Mouse (Mus musculus) hindbrain, embryonic 11.5 days (tissue): ENCODE data around the gene Olfr584. TPM values are rescaled to one million over a fixed set of nuclear protein-coding genes. Genes with fewer than 3 reads are reported as not detected.

Source experiments
- ATAC-seq: fragments of 200-750 bp; cut with Nextera tagmentation; 2 replicates; pipeline ENCODE4 v1.8.0; 2017; ENCODE audit warnings: mild to moderate bottlenecking, moderate TSS enrichment, moderate library complexity; ENCODE audit not compliant: low FRiP score
- DNase-seq: peaks from one replicate; pipeline ENCODE4 v3.0.0-alpha.2; 2015; ENCODE audit warnings: low spot score
- H3K27ac ChIP-seq: fragments of 300-500 bp; sonication (generic); 2 replicates; pipeline ENCODE4 v1.5.1; 2014; ENCODE audit warnings: mild to moderate bottlenecking, low read depth, low read length
- H3K27me3 ChIP-seq: fragments of 300-500 bp; sonication (generic); 2 replicates; pipeline ENCODE4 v1.6.1; 2014; ENCODE audit warnings: mild to moderate bottlenecking, low read length, moderate library complexity, mixed read lengths; ENCODE audit not compliant: control insufficient read depth, insufficient read depth
- H3K36me3 ChIP-seq: fragments of 300-500 bp; sonication (generic); 2 replicates; pipeline ENCODE4 v1.6.1; 2014; ENCODE audit warnings: mild to moderate bottlenecking, low read length, moderate library complexity, mixed read lengths; ENCODE audit not compliant: control insufficient read depth, insufficient read depth
- H3K4me1 ChIP-seq: fragments of 300-500 bp; sonication (generic); replicated peaks from 2 replicates; pipeline ENCODE4 v1.6.1; 2014; ENCODE audit warnings: low read length, mixed read lengths; ENCODE audit not compliant: control insufficient read depth, insufficient read depth
- H3K4me2 ChIP-seq: fragments of 300-500 bp; sonication (generic); replicated peaks from 2 replicates; pipeline ENCODE4 v1.6.1; 2014; ENCODE audit warnings: mild to moderate bottlenecking, low read depth, low read length
- H3K4me3 ChIP-seq: fragments of 300-500 bp; sonication (generic); 2 replicates; pipeline ENCODE4 v1.5.1; 2014; ENCODE audit warnings: low read depth, low read length
- H3K9ac ChIP-seq: fragments of 300-500 bp; sonication (generic); 2 replicates; pipeline ENCODE4 v1.6.1; 2014; ENCODE audit warnings: low read depth, low read length
- H3K9me3 ChIP-seq: fragments of 300-500 bp; sonication (generic); 2 replicates; pipeline ENCODE4 v1.6.1; 2016; ENCODE audit warnings: low read length; ENCODE audit not compliant: control insufficient read depth
- WGBS: fragments of 180-500 bp; shearing (Covaris S2); extraction: QIAGEN DNeasy Blood & Tissue Kit; methylation state at CpG from one replicate; pipeline ENCODE4 v1.1.7; 2014; 5-methylcytosine and 5-hydroxymethylcytosine counted together
- polyA plus RNA-seq: library from polyadenylated mRNA; unstranded; fragments of >200 nt; fragmentation: Nextera tagmentation; extraction: Ambion mirVana; gene quantifications from 2 replicates; pipeline ENCODE4 v1.2.1, GENCODE M21; 2014

Gene Olfr584
- not detected in 2 replicates for polyA plus RNA-seq

- H3K27ac ChIP-seq = no peak within 1 kb of the TSS
- H3K27me3 ChIP-seq = no peaks in the 10 kb centered on the region
- H3K9ac ChIP-seq = no peak within 1 kb of the TSS
- H3K4me3 ChIP-seq = no peak within 1 kb of the TSS
- H3K4me2 ChIP-seq = no peak within 1 kb of the TSS
- H3K36me3 ChIP-seq = no peaks in the 10 kb centered on the region
- ATAC-seq = no peak
- WGBS = 90% methylated on average over 1 of the region's 1 CpGs
- no peak for DNase-seq
- no peaks in the 10 kb centered on the region for H3K9me3 ChIP-seq
- H3K4me1 ChIP-seq = no peaks in the 10 kb centered on the region
Observed at GRCm38 (mm10) chr7:103081585-103081984, at the start of gene Olfr584. TSS of gene Olfr584 (plus strand) at chr7:103081885.

- no peaks in the 10 kb centered on the region for H3K9me3 ChIP-seq
- no peak within 1 kb of the TSS for H3K4me3 ChIP-seq
- H3K27ac ChIP-seq = no peak within 1 kb of the TSS
- ATAC-seq (no peak), DNase-seq (no peak)
- H3K36me3 ChIP-seq = no peaks in the 10 kb centered on the region
- H3K4me1 ChIP-seq = no peaks in the 10 kb centered on the region
- H3K4me2 ChIP-seq = no peak within 1 kb of the TSS
- no peak within 1 kb of the TSS for H3K9ac ChIP-seq
- H3K27me3 ChIP-seq = no peaks in the 10 kb centered on the region
Observed at GRCm38 (mm10) chr7:103037724-103038123, 44.0 kb upstream of the Olfr584 start, which contains the start of gene Olfr582. TSS of gene Olfr582 (plus strand) at chr7:103038024.

- WGBS = 85% methylated on average over 1 of the region's 1 CpGs
- ATAC-seq = no peak
Observed at GRCm38 (mm10) chr7:103051000-103051399, 30.7 kb upstream of the Olfr584 start, which contains the start of gene Olfr583. TSS of gene Olfr583 (plus strand) at chr7:103051300.

GRCm38 (mm10) chr7:103097420-103097819 is 15.7 kb downstream of the Olfr584 start, which contains the start of gene Olfr585:
TSS of gene Olfr585 (plus strand) at chr7:103097720.
- Histone ChIP-seq H3K4me1 (no peaks in the 10 kb centered on the region), H3K4me2 (no peak within 1 kb of the TSS), H3K4me3 (no peak within 1 kb of the TSS), H3K27me3 (no peaks in the 10 kb centered on the region), H3K27ac (no peak within 1 kb of the TSS), H3K9me3 (no peaks in the 10 kb centered on the region), H3K9ac (no peak within 1 kb of the TSS), H3K36me3 (no peaks in the 10 kb centered on the region)
- ATAC-seq (no peak), DNase-seq (no peak)
- 83% methylated on average over 1 of the region's 1 CpGs for WGBS

More at GRCm38 (mm10) chr7:103051000-103051399, 30.7 kb upstream of the Olfr584 start, which contains the start of gene Olfr583:
- Histone ChIP-seq H3K27me3 (no peaks in the 10 kb centered on the region), H3K4me3 (no peak within 1 kb of the TSS), H3K9me3 (no peaks in the 10 kb centered on the region), H3K9ac (no peak within 1 kb of the TSS), H3K4me1 (no peaks in the 10 kb centered on the region), H3K36me3 (no peaks in the 10 kb centered on the region), H3K4me2 (no peak within 1 kb of the TSS), H3K27ac (no peak within 1 kb of the TSS)
- no peak for DNase-seq

- Histone ChIP-seq H3K27me3 (no peaks in the 10 kb centered on the region), H3K4me2 (no peak overlapping the region), H3K36me3 (no peaks in the 10 kb centered on the region), H3K4me1 (no peaks in the 10 kb centered on the region), H3K4me3 (no peak overlapping the region), H3K27ac (no peak overlapping the region), H3K9ac (no peak overlapping the region), H3K9me3 (no peaks in the 10 kb centered on the region)
- DNase-seq (peak; percentile 4), ATAC-seq (no peak)
- WGBS = 48% methylated on average over 3 of the region's 3 CpGs
Observed at GRCm38 (mm10) chr7:103119406-103119805, 37.7 kb downstream of the Olfr584 start.

- no peaks in the 10 kb centered on the region for H3K9me3 ChIP-seq
- H3K27me3 ChIP-seq = no peaks in the 10 kb centered on the region
- H3K9ac ChIP-seq = no peak within 1 kb of the TSS
- no peak within 1 kb of the TSS for H3K27ac ChIP-seq
- no peak within 1 kb of the TSS for H3K4me2 ChIP-seq
- H3K4me3 ChIP-seq = no peak within 1 kb of the TSS
- WGBS = 91% methylated on average over 3 of the region's 3 CpGs
- H3K36me3 ChIP-seq = no peaks in the 10 kb centered on the region
- H3K4me1 ChIP-seq = no peaks in the 10 kb centered on the region
- DNase-seq (no peak), ATAC-seq (no peak)
Observed at GRCm38 (mm10) chr7:103125538-103125937, 43.9 kb downstream of the Olfr584 start, which contains the start of gene Olfr586. TSS of gene Olfr586 (minus strand) at chr7:103125638.

Other genes starting within 250 kb of the Olfr584 start
- gene Olfr566, start 223.1 kb upstream of the Olfr584 start, polyA plus RNA-seq = not detected in 2 replicates
- gene Olfr568, start 204.8 kb upstream of the Olfr584 start, polyA plus RNA-seq = not detected in 2 replicates
- gene Olfr569, start 191.0 kb upstream of the Olfr584 start, polyA plus RNA-seq = not detected in 2 replicates
- not detected in 2 replicates for gene Olfr570, start 187.3 kb upstream of the Olfr584 start, polyA plus RNA-seq
- gene Olfr571, start 164.3 kb upstream of the Olfr584 start, polyA plus RNA-seq = not detected in 2 replicates
- gene Olfr572, start 157.5 kb upstream of the Olfr584 start, polyA plus RNA-seq = not detected in 2 replicates
- not detected in 2 replicates for gene Olfr573-ps1, start 139.3 kb upstream of the Olfr584 start, polyA plus RNA-seq
- not detected in 2 replicates for gene Olfr574, start 133.4 kb upstream of the Olfr584 start, polyA plus RNA-seq
- gene Olfr575, start 123.1 kb upstream of the Olfr584 start, polyA plus RNA-seq = not detected in 2 replicates
- not detected in 2 replicates for gene Olfr576, start 119.2 kb upstream of the Olfr584 start, polyA plus RNA-seq
- gene Olfr577, start 105.9 kb upstream of the Olfr584 start, polyA plus RNA-seq = not detected in 2 replicates
- not detected in 2 replicates for gene Olfr578, start 92.6 kb upstream of the Olfr584 start, polyA plus RNA-seq
- gene Olfr582, start 43.9 kb upstream of the Olfr584 start, polyA plus RNA-seq = not detected in 2 replicates
- not detected in 2 replicates for gene Olfr583, start 30.6 kb upstream of the Olfr584 start, polyA plus RNA-seq
- gene Olfr585, start 15.8 kb downstream of the Olfr584 start, polyA plus RNA-seq = not detected in 2 replicates
- not detected in 2 replicates for gene Olfr586, start 43.8 kb downstream of the Olfr584 start, polyA plus RNA-seq
- gene Olfr588-ps1, start 59.0 kb downstream of the Olfr584 start, polyA plus RNA-seq = not detected in 2 replicates
- gene Olfr589, start 74.5 kb downstream of the Olfr584 start, polyA plus RNA-seq = not detected in 2 replicates
- not detected in 2 replicates for gene Olfr591, start 96.5 kb downstream of the Olfr584 start, polyA plus RNA-seq
- gene Olfr592, start 102.9 kb downstream of the Olfr584 start, polyA plus RNA-seq = not detected in 2 replicates
- gene Olfr593, start 130.0 kb downstream of the Olfr584 start, polyA plus RNA-seq = not detected in 2 replicates
- not detected in 2 replicates for gene Olfr594, start 135.1 kb downstream of the Olfr584 start, polyA plus RNA-seq
- gene Usp17ld, start 170.6 kb downstream of the Olfr584 start, polyA plus RNA-seq = not detected in 2 replicates
- not detected in 2 replicates for gene Olfr596, start 223.8 kb downstream of the Olfr584 start, polyA plus RNA-seq
- not detected in 2 replicates for gene Olfr597, start 234.4 kb downstream of the Olfr584 start, polyA plus RNA-seq
- gene Olfr598, start 241.7 kb downstream of the Olfr584 start, polyA plus RNA-seq = not detected in 2 replicates